Mouse (Mus musculus): ENCODE results near the gene Hist1h2bk. TPM values are rescaled to one million over a fixed set of nuclear protein-coding genes. Genes with fewer than 3 reads are reported as not detected.

The Hist1h2bk gene
- total RNA-seq, 2 experiments from 2014 or later, result 10.8 to 26.5 TPM

- intact Hi-C loops (cut with DNase I), result no loop called here
- no peak for DNase-seq
Measured at GRCm38 (mm10) chr13:22009642-22010041, 26.0 kb upstream of the Hist1h2bk start, which contains the start of gene Prss16. TSS of gene Prss16 (minus strand) at chr13:22009742.

- intact Hi-C loops (cut with DNase I), result no loop called here
- no peak for DNase-seq
Measured at GRCm38 (mm10) chr13:22013716-22014115, 22.0 kb upstream of the Hist1h2bk start.

DNA sequence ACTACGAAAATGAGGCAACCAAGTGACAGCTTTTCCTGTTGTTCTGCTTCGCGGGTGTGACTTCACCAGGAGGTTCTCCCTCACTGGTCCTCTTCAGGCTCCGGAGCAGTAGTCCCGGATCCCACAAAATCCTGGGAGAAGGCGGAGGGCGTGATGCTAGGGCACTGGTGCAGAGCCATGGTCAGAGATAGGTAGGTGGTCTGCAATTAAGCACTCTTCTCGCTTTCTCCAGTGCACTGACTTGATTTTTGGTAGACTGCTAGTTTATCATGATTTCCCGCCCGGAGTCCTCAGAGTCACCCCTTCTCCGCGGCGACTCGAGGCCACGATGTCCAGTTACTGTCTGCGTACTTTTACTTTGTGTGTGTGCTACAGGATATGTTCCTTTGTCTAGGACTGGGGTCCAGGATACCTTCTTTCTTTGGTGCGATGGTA is 21.2 kb upstream of the Hist1h2bk start:
- no peak for DNase-seq
- intact Hi-C loops (cut with DNase I), result no loop called here

DNA sequence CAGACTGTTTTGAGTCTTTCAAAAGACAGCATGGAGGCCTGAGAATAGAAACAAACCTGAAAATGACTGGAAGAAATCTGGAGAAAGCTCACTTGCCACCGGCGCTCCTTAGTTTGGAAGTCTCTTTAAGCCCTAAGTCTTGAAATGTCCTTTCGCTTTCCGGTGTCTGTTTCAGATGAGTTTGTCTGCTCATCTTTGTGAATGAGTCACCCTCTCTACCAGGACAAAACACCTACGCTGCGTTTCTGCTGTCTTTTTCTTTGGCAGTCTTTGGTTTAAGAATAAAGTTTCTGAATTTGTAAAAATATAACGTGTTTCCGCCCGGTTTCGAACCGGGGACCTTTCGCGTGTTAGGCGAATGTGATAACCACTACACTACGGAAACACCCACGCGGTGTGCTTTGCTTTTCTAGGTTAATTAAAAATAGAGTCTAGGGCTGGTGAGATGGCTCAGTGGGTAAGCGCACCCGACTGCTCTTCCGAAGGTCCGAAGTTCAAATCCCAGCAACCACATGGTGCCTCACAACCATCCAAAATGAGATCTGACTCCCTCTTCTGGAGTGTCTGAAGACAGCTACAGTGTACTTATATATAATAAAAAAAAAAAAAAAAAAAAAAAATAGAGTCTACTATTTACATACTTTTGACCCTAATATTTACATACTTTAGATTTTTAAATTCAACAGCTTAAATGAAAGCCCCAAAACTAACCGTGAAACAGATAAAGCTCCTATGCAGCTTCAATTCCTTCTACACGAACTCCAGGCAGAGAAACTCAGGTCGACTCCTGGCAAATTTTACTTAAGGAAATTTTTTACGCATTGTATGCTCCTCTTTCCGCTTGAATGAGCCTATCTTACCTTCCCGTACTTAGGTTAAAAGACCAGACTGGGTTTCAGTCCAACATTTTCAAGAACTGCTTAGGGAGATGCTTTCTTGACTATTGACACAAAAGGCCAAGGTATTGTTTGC is 19.9 kb upstream of the Hist1h2bk start:
- DNase-seq, result peak; percentile 46
- intact Hi-C loops (cut with DNase I), result no loop called here

DNA sequence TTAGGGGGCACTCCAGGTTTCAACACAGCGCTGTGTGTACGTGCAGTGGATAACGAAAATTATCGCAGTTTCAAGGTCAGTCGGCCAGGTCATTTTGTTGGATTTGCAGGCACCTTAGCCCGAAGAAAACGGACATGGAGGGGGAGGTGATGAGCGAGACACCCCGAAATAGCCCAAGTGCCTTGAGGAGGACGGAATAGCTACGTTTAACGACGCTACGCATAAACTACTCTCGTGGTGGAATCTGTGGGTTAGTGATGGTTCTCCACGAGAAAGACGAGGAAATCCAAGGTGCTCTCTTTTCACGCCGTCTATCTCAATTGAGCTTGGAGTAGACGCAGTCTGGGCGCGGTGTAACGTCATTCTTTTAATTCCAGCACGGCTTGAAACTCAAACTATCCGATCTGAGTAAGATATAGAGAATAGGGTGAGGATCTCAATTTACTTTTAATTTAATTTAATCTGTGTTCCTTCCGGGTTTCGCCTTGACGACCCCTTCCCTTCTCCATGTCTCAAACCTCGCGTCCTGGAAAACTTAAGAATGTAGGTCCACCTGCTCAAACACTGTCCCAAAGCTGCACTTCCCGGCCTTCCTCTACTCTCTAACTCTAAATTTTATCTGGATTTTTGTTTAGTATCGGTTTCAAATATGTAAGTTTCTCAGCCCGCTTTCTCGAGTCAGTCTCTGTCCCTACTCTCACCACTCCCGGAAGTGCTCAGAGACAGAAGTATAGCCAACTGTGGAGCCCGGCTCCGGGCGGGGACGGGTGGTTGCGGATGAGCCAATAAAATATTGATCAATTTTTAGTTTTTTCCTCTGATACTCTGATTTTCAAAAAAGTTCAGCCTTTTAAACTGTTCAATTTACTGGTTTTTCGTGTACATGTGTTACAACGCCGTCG is 15.5 kb upstream of the Hist1h2bk start:
- no peak for DNase-seq
- intact Hi-C loops (cut with DNase I), result loop anchor here (2.0 to 10.0 kb wide), 3 partner anchors 45 to 1427 kb away; no protein-coding TSS in a partner anchor

DNA sequence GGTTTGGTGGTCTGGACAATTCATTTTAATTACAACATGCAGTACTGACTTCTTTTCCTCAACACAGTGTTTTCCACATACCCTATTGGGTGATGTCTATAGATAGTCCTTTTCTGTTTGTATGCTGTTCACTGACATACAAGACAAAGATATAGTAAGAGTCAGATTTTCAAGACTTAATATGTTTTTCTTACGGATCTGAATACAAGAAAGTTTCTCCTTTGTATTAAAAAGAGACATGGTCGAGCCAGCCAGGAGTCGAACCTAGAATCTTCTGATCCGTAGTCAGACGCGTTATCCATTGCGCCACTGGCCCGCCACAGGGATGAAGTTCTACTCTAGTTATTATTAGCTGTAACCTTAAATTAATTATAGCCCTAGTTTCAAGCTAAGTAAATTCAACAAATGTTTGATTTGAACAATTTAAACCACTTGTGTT is 14.8 kb upstream of the Hist1h2bk start:
- intact Hi-C loops (cut with DNase I), result loop anchor here (2.0 to 10.0 kb wide), 3 partner anchors 46 to 1426 kb away; no protein-coding TSS in a partner anchor
- peak; percentile 50 to 57 for DNase-seq

DNA sequence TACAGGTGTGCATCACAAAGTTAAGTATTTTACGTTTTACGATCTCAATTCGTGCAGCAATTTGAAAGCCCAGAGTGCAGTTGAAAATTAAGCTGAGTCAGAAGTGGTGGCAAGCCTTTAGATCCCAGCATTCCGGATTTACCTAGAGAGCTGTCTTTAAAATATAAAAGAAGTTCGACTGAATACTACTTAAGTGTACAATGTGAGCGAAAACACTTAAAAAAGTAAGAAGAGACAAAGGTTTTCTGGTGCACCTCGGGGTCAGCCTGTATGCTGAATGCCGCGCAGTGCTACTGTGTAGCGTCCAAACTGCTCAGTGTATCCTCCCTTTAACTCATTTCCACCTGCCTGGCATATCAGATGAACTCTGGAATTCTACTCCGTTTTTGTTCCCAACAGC is 14.1 kb upstream of the Hist1h2bk start:
- DNase-seq, result no peak
- intact Hi-C loops (cut with DNase I), result loop anchor here (2.0 to 10.0 kb wide), 3 partner anchors 47 to 1426 kb away; no protein-coding TSS in a partner anchor

GRCm38 (mm10) chr13:22022241-22022640 is 13.4 kb upstream of the Hist1h2bk start:
- peak; percentile 73 for DNase-seq
- intact Hi-C loops (cut with DNase I), result loop anchor here (5.0 to 10.0 kb wide), 2 partner anchors 167 to 1425 kb away; no protein-coding TSS in a partner anchor

- DNase-seq, result peak; percentile 67 to 81
- intact Hi-C loops (cut with DNase I), result loop anchor here (5.0 to 10.0 kb wide), 5 partner anchors 172 to 1491 kb away; no protein-coding TSS in a partner anchor
Measured at GRCm38 (mm10) chr13:22026058-22027031, 9.3 kb upstream of the Hist1h2bk start.

GRCm38 (mm10) chr13:22028673-22029460 is 6.8 kb upstream of the Hist1h2bk start:
- peak; percentile 93 to 98 for DNase-seq
- intact Hi-C loops (cut with DNase I), result loop anchor here (1.0 to 10.0 kb wide), 6 partner anchors 55 to 1488 kb away; no protein-coding TSS in a partner anchor

- intact Hi-C loops (cut with DNase I), result loop anchor here (5.0 to 10.0 kb wide), 6 partner anchors 175 to 1487 kb away; no protein-coding TSS in a partner anchor
Measured at GRCm38 (mm10) chr13:22029928-22030327, 5.7 kb upstream of the Hist1h2bk start.

DNA sequence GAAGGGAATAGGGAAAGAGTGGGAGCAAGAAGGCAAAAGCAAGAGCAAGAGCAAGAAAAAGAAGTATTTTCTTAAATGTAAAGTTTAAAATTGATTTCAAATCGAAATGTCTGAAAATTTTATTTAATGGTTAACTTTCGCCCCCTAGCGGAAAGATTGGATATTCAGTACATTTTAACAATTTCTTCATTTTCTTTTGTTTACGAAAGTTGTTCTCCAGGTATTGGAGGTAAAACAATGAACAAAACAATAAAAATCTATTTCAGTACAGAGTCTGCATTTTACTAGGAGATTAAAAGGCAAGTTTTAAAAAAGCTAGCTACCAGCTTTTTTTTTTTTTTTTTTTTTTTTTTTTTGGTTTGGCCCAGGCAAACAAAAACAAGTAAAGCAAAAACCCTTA is 5.2 kb upstream of the Hist1h2bk start:
- intact Hi-C loops (cut with DNase I), result loop anchor here (10.0 kb wide), 1 partner anchor 206 kb away; no protein-coding TSS in a partner anchor
- DNase-seq, result no peak

More at GRCm38 (mm10) chr13:22029928-22030327, 5.7 kb upstream of the Hist1h2bk start:
- no peak for DNase-seq

- intact Hi-C loops (cut with DNase I), result loop anchor here (10.0 kb wide), 1 partner anchor 209 kb away; no protein-coding TSS in a partner anchor
Measured at GRCm38 (mm10) chr13:22033741-22034442, 1.8 kb upstream of the Hist1h2bk start.

GRCm38 (mm10) chr13:22034443-22035266 is 1.0 kb upstream of the Hist1h2bk start:
- intact Hi-C loops (cut with DNase I), result loop anchor here (10.0 kb wide), 1 partner anchor 210 kb away; no protein-coding TSS in a partner anchor
- no peak for DNase-seq

More at GRCm38 (mm10) chr13:22033741-22034442, 1.8 kb upstream of the Hist1h2bk start:
- no peak for DNase-seq

- no peak for DNase-seq
- intact Hi-C loops (cut with DNase I), result loop anchor here (10.0 kb wide), 1 partner anchor 212 kb away; no protein-coding TSS in a partner anchor
Measured at GRCm38 (mm10) chr13:22036149-22036956, 683 bp downstream of the Hist1h2bk start.
